Mouse (Mus musculus) liver, embryonic 11.5 days (tissue): ENCODE data around the gene Inppl1. TPM values are rescaled to one million over a fixed set of nuclear protein-coding genes. Genes with fewer than 3 reads are reported as not detected.

ENCODE experiments used
- ATAC-seq: fragments of 200-750 bp; cut with Nextera tagmentation; replicated peaks from 2 replicates; pipeline ENCODE4 v1.8.0; 2017; ENCODE audit warnings: moderate number of reproducible peaks, mild to moderate bottlenecking, moderate TSS enrichment, moderate library complexity; ENCODE audit not compliant: low FRiP score
- DNase-seq: peaks from one replicate; pipeline ENCODE4 v3.0.0-alpha.2; 2017; ENCODE audit warnings: low spot score
- H3K27ac ChIP-seq: fragments of 300-500 bp; sonication (generic); 2 replicates; pipeline ENCODE4 v1.5.1; 2014; ENCODE audit warnings: mild to moderate bottlenecking, low read depth, low read length, control low read depth
- H3K27me3 ChIP-seq: fragments of 300-500 bp; sonication (generic); replicated peaks from 2 replicates; pipeline ENCODE4 v1.6.1; 2014; ENCODE audit warnings: low read length, mixed read lengths; ENCODE audit not compliant: control insufficient read depth, insufficient read depth
- H3K36me3 ChIP-seq: fragments of 300-500 bp; sonication (generic); 2 replicates; pipeline ENCODE4 v1.6.1; 2014; ENCODE audit warnings: mild to moderate bottlenecking, low read length, moderate library complexity, mixed read lengths; ENCODE audit not compliant: control insufficient read depth, insufficient read depth
- H3K4me1 ChIP-seq: fragments of 300-500 bp; sonication (generic); replicated peaks from 2 replicates; pipeline ENCODE4 v1.6.1; 2014; ENCODE audit warnings: low read length, mixed read lengths; ENCODE audit not compliant: control insufficient read depth, insufficient read depth
- H3K4me2 ChIP-seq: fragments of 300-500 bp; sonication (generic); 2 replicates; pipeline ENCODE4 v1.6.1; 2014; ENCODE audit warnings: mild to moderate bottlenecking, control low read depth, moderate library complexity
- H3K4me3 ChIP-seq: fragments of 300-500 bp; sonication (generic); 2 replicates; pipeline ENCODE4 v1.5.1; 2014; ENCODE audit warnings: low read depth, low read length, control low read depth
- H3K9ac ChIP-seq: fragments of 300-500 bp; sonication (generic); 2 replicates; pipeline ENCODE4 v1.6.1; 2014; ENCODE audit warnings: low read depth, low read length, control low read depth
- H3K9me3 ChIP-seq: fragments of 300-500 bp; sonication (generic); 2 replicates; pipeline ENCODE4 v1.6.1; 2016; ENCODE audit warnings: low read length, inconsistent platforms, mixed read lengths; ENCODE audit not compliant: control insufficient read depth
- WGBS: fragments of 180-500 bp; shearing (Covaris S2); extraction: QIAGEN DNeasy Blood & Tissue Kit; methylation state at CpG from one replicate; pipeline ENCODE4 v1.1.7; 2014; 5-methylcytosine and 5-hydroxymethylcytosine counted together
- polyA plus RNA-seq: library from polyadenylated mRNA; unstranded; fragments of >200 nt; fragmentation: Nextera tagmentation; extraction: Ambion mirVana; gene quantifications from 2 replicates; pipeline ENCODE4 v1.2.1, GENCODE M21; 2014

Gene Inppl1
- polyA plus RNA-seq, 1 experiment from 2014 or later, result 23.4 TPM

- H3K36me3 ChIP-seq, result peaks cover 26% of the 10 kb centered on the region
- H3K27me3 ChIP-seq, result peaks cover 61% of the 10 kb centered on the region
- no peaks in the 10 kb centered on the region for H3K9me3 ChIP-seq
- peaks cover 3% of the 10 kb centered on the region for H3K4me1 ChIP-seq
- DNase-seq (no peak), ATAC-seq (no peak; the same call in 1 of the 2 replicates)
- no peak overlapping the region for H3K4me2 ChIP-seq
- WGBS, result 46% methylated on average over 32 of the region's 32 CpGs
- H3K9ac ChIP-seq, result no peak overlapping the region
- H3K4me3 ChIP-seq, result no peak overlapping the region
- no peak overlapping the region for H3K27ac ChIP-seq
Measured at GRCm38 (mm10) chr7:101822836-101823757, 14.9 kb downstream of the Inppl1 start.

- ATAC-seq (peak; percentile 61), DNase-seq (peak; percentile 69)
- Histone ChIP-seq H3K4me3 (peak overlapping the region; percentile 51), H3K9me3 (no peaks in the 10 kb centered on the region), H3K27me3 (peaks cover 73% of the 10 kb centered on the region), H3K4me2 (peak overlapping the region; percentile 81), H3K36me3 (peaks cover 18% of the 10 kb centered on the region), H3K9ac (peak overlapping the region; percentile 39), H3K27ac (no peak overlapping the region; the same call in 1 of the 2 replicates), H3K4me1 (peaks cover 3% of the 10 kb centered on the region)
- WGBS, result under 1% methylated on average over 71 of the region's 71 CpGs
Measured at GRCm38 (mm10) chr7:101821571-101822501, 16.2 kb downstream of the Inppl1 start.

- no peak for DNase-seq
- H3K4me1 ChIP-seq, result peaks cover 3% of the 10 kb centered on the region
Measured at GRCm38 (mm10) chr7:101820295-101821030, 17.6 kb downstream of the Inppl1 start.

GRCm38 (mm10) chr7:101817861-101818401 lies 20.1 kb downstream of the Inppl1 start, which contains the start of gene Phox2a:
Gene Phox2a, plus strand, starts transcription at chr7:101818313.
- Histone ChIP-seq H3K27ac (no peak within 1 kb of the TSS), H3K4me3 (peak within 1 kb of the TSS; percentile 30), H3K4me1 (peaks cover 3% of the 10 kb centered on the region), H3K36me3 (no peaks in the 10 kb centered on the region), H3K9ac (no peak within 1 kb of the TSS), H3K4me2 (peak within 1 kb of the TSS; percentile 55), H3K27me3 (peaks cover 69% of the 10 kb centered on the region), H3K9me3 (no peaks in the 10 kb centered on the region)
- WGBS, result 2% methylated on average over 41 of the region's 45 CpGs
- no peak for ATAC-seq
- DNase-seq, result no peak

More at GRCm38 (mm10) chr7:101820295-101821030, 17.6 kb downstream of the Inppl1 start:
- H3K9ac ChIP-seq, result no peak overlapping the region
- H3K4me2 ChIP-seq, result peak overlapping the region; percentile 81
- WGBS, result 3% methylated on average over 35 of the region's 35 CpGs
- no peaks in the 10 kb centered on the region for H3K9me3 ChIP-seq
- no peak overlapping the region for H3K27ac ChIP-seq
- peak overlapping the region; percentile 18 for H3K4me3 ChIP-seq
- peaks cover 12% of the 10 kb centered on the region for H3K36me3 ChIP-seq
- no peak for ATAC-seq
- H3K27me3 ChIP-seq, result peaks cover 79% of the 10 kb centered on the region

- Histone ChIP-seq H3K27me3 (no peaks in the 10 kb centered on the region), H3K36me3 (0 out of 2 replicates have a peak, but pooled peaks cover 4% of the 10 kb centered on the region)
- WGBS, result 86% methylated on average over 1 of the region's 1 CpGs
Measured at GRCm38 (mm10) chr7:101777053-101777452, 61.0 kb downstream of the Inppl1 start.

GRCm38 (mm10) chr7:101772687-101773086 lies 65.3 kb downstream of the Inppl1 start:
- Histone ChIP-seq H3K4me1 (no peaks in the 10 kb centered on the region), H3K27ac (no peak overlapping the region), H3K36me3 (0 out of 2 replicates have a peak, but pooled peaks cover 2% of the 10 kb centered on the region), H3K4me3 (no peak overlapping the region), H3K27me3 (no peaks in the 10 kb centered on the region), H3K9ac (no peak overlapping the region), H3K4me2 (no peak overlapping the region), H3K9me3 (no peaks in the 10 kb centered on the region)
- 66% methylated on average over 8 of the region's 8 CpGs for WGBS
- ATAC-seq (no peak), DNase-seq (no peak)

More at GRCm38 (mm10) chr7:101777053-101777452, 61.0 kb downstream of the Inppl1 start:
- ATAC-seq (no peak), DNase-seq (no peak)
- Histone ChIP-seq H3K9me3 (no peaks in the 10 kb centered on the region), H3K9ac (no peak overlapping the region), H3K4me1 (no peaks in the 10 kb centered on the region), H3K4me3 (no peak overlapping the region), H3K4me2 (no peak overlapping the region), H3K27ac (no peak overlapping the region)
